ENCODE assay signal across 14 mouse cellular contexts in the genomic region with DNA sequence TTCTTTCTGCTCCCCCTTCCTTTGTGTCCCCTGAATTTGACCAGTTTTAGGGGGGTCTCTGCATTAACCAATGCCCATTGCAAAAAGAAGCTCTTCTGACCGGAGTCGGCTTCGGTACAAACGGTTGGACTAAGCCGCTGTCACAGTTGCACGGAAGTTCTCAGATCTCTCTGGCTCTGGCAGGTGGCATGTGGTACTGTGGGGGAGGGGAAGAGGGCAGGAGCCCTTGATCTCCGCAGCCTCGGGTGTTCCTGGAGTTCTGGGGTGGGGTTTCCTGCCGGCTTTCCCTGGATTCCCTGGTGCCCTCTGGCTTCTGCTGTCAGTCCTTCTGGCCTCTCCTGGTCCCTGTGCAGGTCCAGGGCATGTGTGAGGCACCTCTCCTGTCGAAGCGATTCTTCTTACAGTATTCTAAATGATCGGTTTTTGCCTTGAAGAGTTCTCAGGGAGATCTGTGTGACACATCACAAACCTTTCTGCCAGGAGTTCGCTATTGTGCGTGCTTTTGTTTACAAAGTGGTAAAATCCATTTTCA. TPM values are rescaled to one million over a fixed set of nuclear protein-coding genes. Genes with fewer than 3 reads are reported as not detected.
A peak's percentile ranks its signal among the peaks of the same experiment; 100 is the strongest.
DNase-seq lines count a peak whose midpoint lies in the region; ATAC-seq lines count a peak whose summit lies in the region.
"Had no signal": no experiment of that assay in that cellular context is flagged by ENCODE, and none has a peak within 500 bp of the region (broad histone marks: within the 10 kb centered on the region; RNA-seq: fewer than 3 reads in every experiment).

No protein-coding gene starts in this region.

- H3K4me2 ChIP-seq in heart, embryonic 14.5 days (ENCODE audit: low read length), result 0 out of 2 replicates have a peak overlapping the region, but pooled peaks have one; percentile 7
- no peak overlapping the region for H3K4me2 ChIP-seq in embryonic facial prominence, embryonic 11.5 days (ENCODE audit: low read depth, low read length)

- peaks cover 4 to 7% of the 10 kb centered on the region in 2 experiments; a peak in 3 of 4 replicates for H3K4me1 ChIP-seq in heart, embryonic 14.5 days (ENCODE audit: control insufficient read depth in 2 of 2, insufficient read depth in 2 of 2, low read length in 2 of 2)
- H3K4me1 ChIP-seq in embryonic facial prominence, embryonic 11.5 days (ENCODE audit: control insufficient read depth, insufficient read depth, low read length), result no peaks in the 10 kb centered on the region

- H3K4me3 ChIP-seq in heart, embryonic 14.5 days (ENCODE audit: control insufficient read depth in 1 of 2, insufficient read depth in 1 of 2, low read depth in 1 of 2, low read length in 2 of 2), result no peak overlapping the region
- no peak overlapping the region for H3K4me3 ChIP-seq in embryonic facial prominence, embryonic 11.5 days (ENCODE audit: low read depth, low read length)
- H3K4me3 ChIP-seq: erythroblast, embryonic 14.5 days; hindbrain, embryonic 10.5 days had no signal

- no peak for DNase-seq in heart, adult 8-10 months (ENCODE audit: low spot score)
- peak; percentile 3 for DNase-seq in T-cell, adult 2 months (ENCODE audit: low spot score)
- DNase-seq in embryonic facial prominence, embryonic 11.5 days (ENCODE audit: low spot score), result peak; percentile 10
- peak; percentile 52 for DNase-seq in retina, postnatal 1 day
- no peak for DNase-seq in urinary bladder, adult 2 months (ENCODE audit: low spot score)
- DNase-seq: cerebellum, adult 2 months; kidney, adult 11 months; liver, postnatal 0 days had no signal

- no peaks in the 10 kb centered on the region for H3K27me3 ChIP-seq in heart, embryonic 14.5 days (ENCODE audit: control insufficient read depth, insufficient read depth, low read length)
- H3K27me3 ChIP-seq in embryonic facial prominence, embryonic 11.5 days (ENCODE audit: control insufficient read depth, insufficient read depth, low read length), result no peaks in the 10 kb centered on the region

- H3K36me3 ChIP-seq in heart, embryonic 14.5 days (ENCODE audit: control insufficient read depth, insufficient read depth, low read length), result no peaks in the 10 kb centered on the region
- no peaks in the 10 kb centered on the region for H3K36me3 ChIP-seq in embryonic facial prominence, embryonic 11.5 days (replicated peaks; ENCODE audit: control insufficient read depth, insufficient read depth, low read depth, low read length)
- H3K36me3 ChIP-seq: hindbrain, embryonic 10.5 days had no signal

- no peak overlapping the region for H3K9ac ChIP-seq in heart, embryonic 14.5 days (ENCODE audit: low read length)
- H3K9ac ChIP-seq in embryonic facial prominence, embryonic 11.5 days (replicated peaks; ENCODE audit: low read length), result no peak overlapping the region
- H3K9ac ChIP-seq: liver, postnatal 0 days had no signal

- 38% methylated on average over 14 of the region's 14 CpGs for WGBS in heart, embryonic 14.5 days
- WGBS in embryonic facial prominence, embryonic 11.5 days, result 32% methylated on average over 14 of the region's 14 CpGs

- H3K27ac ChIP-seq in heart, embryonic 14.5 days (replicated peaks in 1 of 2; ENCODE audit: control insufficient read depth in 1 of 2, insufficient read depth in 1 of 2, low read depth in 2 of 2, low read length in 2 of 2), result no peak overlapping the region
- no peak overlapping the region for H3K27ac ChIP-seq in embryonic facial prominence, embryonic 11.5 days (replicated peaks; ENCODE audit: low read depth, low read length)
- H3K27ac ChIP-seq: hindbrain, embryonic 10.5 days had no signal

- no peaks in the 10 kb centered on the region for H3K9me3 ChIP-seq in heart, embryonic 14.5 days (ENCODE audit: control insufficient read depth, low read length)
- H3K9me3 ChIP-seq in embryonic facial prominence, embryonic 11.5 days (replicated peaks; ENCODE audit: control insufficient read depth, low read length), result no peaks in the 10 kb centered on the region
- H3K9me3 ChIP-seq: hindbrain, embryonic 10.5 days had no signal

- ATAC-seq in heart, embryonic 14.5 days (ENCODE audit: insufficient number of reproducible peaks, insufficient read depth, low FRiP score, low read depth), result no peak
- ATAC-seq in embryonic facial prominence, embryonic 11.5 days (replicated peaks; ENCODE audit: insufficient number of reproducible peaks, low FRiP score, low TSS enrichment, low read depth), result no peak
- ATAC-seq in granulocyte monocyte progenitor cell, adult 5-6 weeks (replicated peaks; ENCODE audit: poor library complexity, severe bottlenecking), result no peak
- ATAC-seq: liver, postnatal 0 days had no signal

RNA-seq across cellular contexts. Expression of gene Vamp9, which starts 48.9 kb away (rescaled TPM):
- polyA plus RNA-seq in heart, embryonic 14.5 days (2014; fragmentation: Nextera tagmentation; extraction: Ambion mirVana), result 0.42 and 0.96 TPM in 2 replicates
- not detected for total RNA-seq in heart, adult 8-10 months (2022)
- not detected in 2 replicates for polyA plus RNA-seq in embryonic facial prominence, embryonic 11.5 days (2014; fragmentation: Nextera tagmentation; extraction: Ambion mirVana)
- polyA plus RNA-seq in urinary bladder, adult 2 months (2012; rRNA removed), result 0.10 TPM in 1 of 2 replicates, not detected in the other
- not detected in 2 replicates for total RNA-seq in granulocyte monocyte progenitor cell, adult 5-6 weeks (2014; fragmentation: Nextera tagmentation)
- not detected in 2 replicates for total RNA-seq in granulocyte monocyte progenitor cell, adult 5-6 weeks (2017)
- total RNA-seq: gastrocnemius, adult 18-20 months had no signal
- polyA plus RNA-seq: cerebellum, adult 2 months; erythroblast, embryonic 14.5 days; hindbrain, embryonic 10.5 days; liver, postnatal 0 days; spleen, adult 2 months had no signal

Comparison
In these comparisons a context has a peak if more than half of its experiments do, and no peak if none do; other contexts are left out.
1. DNase-seq: peak in T-cell, adult 2 months (single experiment), embryonic facial prominence, embryonic 11.5 days (single experiment) and retina, postnatal 1 day (single experiment); none in heart, adult 8-10 months (single experiment) and urinary bladder, adult 2 months (single experiment).